Comparison of ENCODE assay signal across 7 mouse cellular contexts in genomic region chr7:92093860-92094259, GRCm38 (mm10).
DNase-seq lines count a peak whose midpoint lies in the region; ATAC-seq and TF ChIP-seq lines count a peak whose summit lies in the region.

No protein-coding gene starts in this region.

- ATAC-seq in G1E (ENCODE audit: extremely low read depth, insufficient number of reproducible peaks, low FRiP score, poor library complexity, severe bottlenecking) = no peak

- no peak overlapping the region for H3K4me3 ChIP-seq in G1E (ENCODE audit: low read depth, low read length)

- peak; percentile 4 for DNase-seq in G1E (ENCODE audit: low spot score)
- peak; percentile 75 for DNase-seq in adrenal gland, postnatal 10 days
- peak; percentile 83 for DNase-seq in embryo, embryonic 11 days
- DNase-seq in heart, postnatal 4 days = peak; percentile 68
- peak; percentile 67 for DNase-seq in layer of hippocampus, adult 11-12 months (ENCODE audit: low spot score)
- DNase-seq in lung, postnatal 36 days = peak; percentile 52
- DNase-seq in right cerebral cortex, adult 18-20 months = peak; percentile 78

- no peak for TF ChIP-seq CTCF in G1E (IDR thresholded peaks at IDR 0.05; ENCODE audit: low read depth, low read length)

- H3K9me3 ChIP-seq in G1E (replicated peaks) = no peaks in the 10 kb centered on the region

- H3K4me1 ChIP-seq in G1E (ENCODE audit: insufficient read depth, low read depth, low read length) = no peaks in the 10 kb centered on the region

- no peaks in the 10 kb centered on the region for H3K27me3 ChIP-seq in G1E (ENCODE audit: insufficient read depth, low read length)

- H3K36me3 ChIP-seq in G1E (replicated peaks) = no peaks in the 10 kb centered on the region

Comparison
In these comparisons a context has a peak if more than half of its experiments do, and no peak if none do; other contexts are left out.
1. DNase-seq: peak in every context shown above with its lines; median percentile 83 in embryo, embryonic 11 days; 78 in right cerebral cortex, adult 18-20 months; 75 in adrenal gland, postnatal 10 days; 68 in heart, postnatal 4 days; 67 in layer of hippocampus, adult 11-12 months; 52 in lung, postnatal 36 days; 4 in G1E.